Mouse (Mus musculus): Measurements from ENCODE around the gene Rps21.

The Rps21 gene

DNA sequence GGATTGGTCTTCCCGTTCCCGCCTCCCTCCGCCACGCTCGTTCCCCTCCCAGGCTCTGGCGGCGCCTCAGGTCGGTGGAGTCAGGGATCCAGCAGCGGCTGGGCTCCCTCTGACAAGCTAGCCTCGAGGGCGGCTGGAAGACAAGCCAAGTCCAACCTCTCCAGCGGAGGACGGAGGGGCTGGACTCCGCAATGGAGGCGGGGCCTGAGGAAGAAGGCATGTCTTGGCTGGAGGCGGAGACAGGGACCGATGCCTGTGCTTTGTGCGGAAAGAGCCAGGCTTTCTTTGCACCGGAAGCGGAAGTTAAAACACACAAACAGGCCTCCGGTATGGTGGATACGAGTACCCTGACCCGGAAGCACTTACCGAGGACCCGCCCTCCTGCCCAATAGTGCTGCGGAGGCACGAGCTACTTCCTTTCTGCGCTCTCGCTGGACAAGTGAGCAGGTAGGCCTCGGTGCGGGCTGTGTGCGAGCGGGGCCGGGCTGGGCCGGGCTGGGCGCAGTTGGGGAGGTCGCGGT lies at the start of gene Rps21:
TSS of gene Rps21 (plus strand) at position 377 of the 521 bp plus-strand sequence.
- peak; percentile 97 to 98 for DNase-seq (ENCODE audit: low spot score in 2 of 2)

DNA sequence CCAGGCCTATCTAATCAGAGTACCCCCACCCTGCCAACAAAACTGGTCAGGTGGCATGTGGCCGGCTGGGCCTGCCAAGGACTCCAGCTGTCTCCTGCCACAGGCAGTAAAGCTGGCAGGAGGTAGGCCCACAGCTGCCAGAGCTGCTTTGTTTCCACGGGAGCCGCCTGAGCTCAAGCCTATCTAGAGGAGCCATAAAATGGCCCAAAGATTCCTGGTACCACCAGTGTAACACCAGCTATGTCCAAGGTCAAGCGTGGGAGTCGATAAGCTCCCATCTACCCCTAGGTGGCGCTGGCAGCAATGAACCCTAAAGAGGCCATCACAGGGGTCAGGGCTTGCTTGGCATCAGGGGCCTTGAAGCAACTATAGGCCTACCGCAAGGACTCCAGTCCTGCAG lies 49.3 kb upstream of the Rps21 start:
- no peak for DNase-seq (ENCODE audit: low spot score in 2 of 2)

DNA sequence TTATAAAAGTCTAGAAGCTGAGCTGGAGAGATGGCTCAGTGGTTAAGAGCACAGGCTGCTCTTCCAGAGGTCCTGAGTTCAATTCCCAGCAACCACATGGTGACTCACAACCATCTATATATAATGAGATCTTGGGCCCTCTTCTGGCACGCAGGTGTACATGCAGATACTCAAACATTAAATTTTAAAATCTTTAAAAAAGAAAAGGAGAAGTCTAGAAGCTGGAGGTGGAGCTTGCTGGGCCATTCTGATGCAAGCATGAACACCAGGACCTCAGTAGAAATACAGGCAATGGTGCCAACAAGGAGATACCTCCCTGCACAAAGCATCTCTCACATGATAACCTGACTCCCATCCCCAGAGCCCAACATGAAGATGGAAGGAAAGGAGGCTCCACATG lies 48.2 kb upstream of the Rps21 start:
- no peak for DNase-seq (ENCODE audit: low spot score in 2 of 2)

DNA sequence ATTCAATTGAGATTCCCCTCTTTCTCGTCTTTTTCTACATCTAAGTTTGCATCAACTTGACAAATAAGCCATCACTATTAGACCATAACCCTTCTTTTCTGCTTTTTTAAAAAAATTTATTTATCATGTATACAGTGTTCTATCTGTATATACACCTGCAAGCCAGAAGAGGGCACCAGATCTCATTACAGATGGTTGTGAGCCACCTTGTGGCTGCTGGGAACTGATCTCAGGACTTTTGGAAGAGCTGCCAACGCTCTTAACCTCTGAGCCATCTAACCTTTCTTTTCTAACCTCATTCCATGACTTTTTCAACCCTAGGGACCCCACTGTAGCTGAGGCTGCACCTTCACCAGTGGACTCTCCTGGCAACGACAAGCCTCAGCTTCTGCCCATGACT lies 44.9 kb upstream of the Rps21 start:
- no peak for DNase-seq (ENCODE audit: low spot score in 2 of 2)

DNA sequence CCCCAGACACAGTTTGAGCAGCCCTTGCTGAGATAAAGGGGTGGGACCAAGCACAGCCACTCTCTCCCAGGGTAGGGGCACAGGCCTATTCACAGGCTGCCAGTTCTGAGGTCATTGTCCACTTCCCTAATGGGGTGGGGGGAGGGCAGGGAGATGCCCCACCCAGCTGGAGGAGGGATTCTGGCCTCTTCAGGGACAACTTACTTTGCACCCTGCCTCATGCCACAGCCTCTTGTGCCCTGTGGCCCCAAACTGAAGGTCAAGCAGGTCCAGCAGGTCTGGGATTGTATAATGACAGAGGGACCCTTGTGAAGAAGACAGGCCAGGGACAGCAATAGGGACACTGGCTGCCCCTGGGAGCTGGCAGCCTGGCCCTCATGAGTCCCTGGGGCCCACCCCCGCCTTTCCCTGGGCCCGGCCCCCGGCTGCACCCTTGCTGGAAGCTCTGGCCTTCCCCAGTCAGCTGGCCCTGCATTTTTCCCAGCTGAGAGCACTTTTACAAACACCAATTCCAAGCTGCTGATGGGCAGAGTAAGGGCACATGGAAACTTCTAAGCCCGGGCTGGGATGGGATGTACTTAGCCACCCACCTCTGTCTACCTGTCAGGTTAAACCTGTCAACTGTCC lies 42.7 kb upstream of the Rps21 start:
- DNase-seq (ENCODE audit: low spot score in 2 of 2), result no peak

DNA sequence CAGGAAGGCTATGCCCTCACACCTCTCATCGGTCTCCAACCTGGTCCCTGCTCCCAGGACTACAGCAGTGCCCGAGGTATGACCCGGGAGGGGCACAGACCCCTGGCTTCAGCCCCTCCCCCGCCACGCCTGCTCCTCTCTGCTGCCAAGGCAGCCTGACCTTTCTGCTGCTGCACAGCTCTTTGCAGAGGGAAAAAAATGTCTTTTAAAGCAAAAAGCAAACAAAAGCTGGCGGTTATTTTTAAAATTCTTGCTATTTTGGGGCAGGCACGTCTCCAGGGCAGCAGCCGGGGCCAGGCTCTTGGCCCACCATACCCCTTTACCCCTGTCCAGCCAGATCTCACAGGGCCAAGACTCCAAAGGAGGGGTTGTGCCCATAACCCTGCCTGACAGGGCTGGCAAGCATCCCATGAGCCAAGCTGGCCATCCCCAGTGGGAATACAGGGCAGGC lies 42.1 kb upstream of the Rps21 start:
- DNase-seq (ENCODE audit: low spot score in 2 of 2), result no peak

DNA sequence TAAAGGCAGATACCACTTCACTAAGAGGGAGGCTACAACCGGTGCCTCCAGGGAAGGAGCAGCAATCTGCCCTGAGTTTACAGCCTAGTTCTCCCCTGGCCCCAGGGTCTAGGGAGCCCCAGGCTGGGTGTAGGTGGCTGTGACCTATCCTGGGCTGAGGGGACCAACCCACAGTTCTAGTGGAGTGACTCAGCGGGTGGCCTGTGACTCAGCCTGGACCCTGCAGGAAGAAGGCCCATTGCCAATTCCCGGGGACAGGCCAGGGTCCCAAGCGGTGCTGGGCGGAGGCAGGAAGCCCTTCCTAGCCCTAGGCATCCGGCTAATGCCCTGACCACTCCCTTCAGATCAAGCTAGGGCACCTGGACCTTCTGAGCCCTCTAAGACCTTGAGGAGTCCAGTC lies 41.2 kb upstream of the Rps21 start:
- DNase-seq (ENCODE audit: low spot score in 2 of 2), result no peak

DNA sequence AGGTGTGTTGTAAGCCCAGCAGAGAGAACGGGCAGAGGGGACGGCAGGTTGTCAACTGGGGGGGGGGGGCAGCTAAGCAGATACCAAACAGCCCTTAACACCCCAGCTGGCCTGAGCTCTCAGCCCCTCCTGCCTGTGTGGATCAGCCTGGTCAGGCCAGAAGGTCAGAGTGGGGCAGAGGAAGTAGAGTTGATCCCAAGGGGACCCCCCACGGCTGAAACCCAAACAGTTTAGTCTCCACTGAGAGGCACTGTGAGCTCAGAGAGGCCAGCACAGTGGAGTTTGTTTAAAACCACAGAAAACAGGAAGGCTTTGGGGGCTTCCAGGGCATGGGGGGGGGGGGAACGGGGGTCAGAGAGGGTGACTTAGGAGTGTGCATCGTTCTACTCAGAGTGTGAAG lies 40.3 kb upstream of the Rps21 start:
- DNase-seq (ENCODE audit: low spot score in 2 of 2), result no peak

DNA sequence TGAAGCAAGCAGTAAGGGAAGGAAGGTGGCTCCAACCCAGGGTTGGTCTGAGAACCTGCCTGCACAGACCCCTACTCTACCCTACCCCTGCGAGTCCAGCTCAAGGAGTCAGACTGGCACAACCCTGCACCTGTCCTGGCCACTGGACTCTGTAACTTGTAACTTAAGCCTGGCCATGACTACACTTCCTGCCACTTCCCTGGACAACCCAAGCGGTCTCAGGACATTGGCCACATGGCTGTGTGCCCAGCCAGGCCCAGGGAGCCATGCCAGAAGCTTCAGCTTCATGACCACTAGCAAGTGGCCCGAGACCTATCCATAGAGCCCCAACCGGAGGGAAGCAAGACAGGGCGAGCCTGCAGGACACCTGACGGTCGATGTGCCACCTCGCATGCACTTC lies 39.6 kb upstream of the Rps21 start:
- DNase-seq (ENCODE audit: low spot score in 2 of 2), result no peak

DNA sequence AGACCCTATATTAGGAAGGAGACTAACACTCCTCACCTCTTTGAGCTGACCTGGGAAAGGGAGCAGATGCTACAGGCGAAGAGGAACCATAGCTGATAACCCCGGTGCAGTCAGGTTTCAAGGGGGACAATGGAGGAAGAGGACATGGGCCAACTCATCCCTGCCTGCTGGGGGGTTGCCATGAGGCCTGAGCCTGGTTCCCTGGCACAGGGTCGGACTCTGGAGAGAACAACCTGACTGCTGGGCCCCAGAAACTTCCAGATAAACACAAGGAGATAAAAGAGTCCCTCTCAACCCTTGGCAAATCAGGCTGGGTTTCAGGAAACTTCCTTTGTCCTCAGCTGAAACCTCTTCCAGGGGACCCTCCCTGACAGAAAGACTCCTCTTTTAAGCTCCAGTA lies 38.9 kb upstream of the Rps21 start:
- DNase-seq (ENCODE audit: low spot score in 2 of 2), result no peak

DNA sequence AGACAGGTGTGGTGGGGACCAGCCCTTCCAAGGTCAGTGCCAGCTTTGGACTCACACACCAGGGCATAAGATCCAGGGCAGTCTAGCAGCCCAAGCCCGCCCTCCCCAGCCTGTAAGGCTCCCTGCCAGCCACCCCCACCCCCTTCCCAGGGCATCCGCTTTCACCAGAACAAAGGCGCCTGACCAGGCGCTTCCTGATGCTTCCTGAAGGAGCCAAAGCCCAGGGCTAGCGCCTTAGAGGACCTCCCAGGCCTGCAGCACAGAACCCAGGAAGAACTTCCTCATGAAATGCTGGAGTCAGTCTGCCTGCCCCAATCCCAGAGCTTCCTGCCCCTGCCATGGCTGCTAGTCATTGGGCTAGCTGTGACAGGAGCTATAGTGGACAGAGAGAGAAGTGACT lies 38.5 kb upstream of the Rps21 start:
- DNase-seq (ENCODE audit: low spot score in 2 of 2), result no peak

DNA sequence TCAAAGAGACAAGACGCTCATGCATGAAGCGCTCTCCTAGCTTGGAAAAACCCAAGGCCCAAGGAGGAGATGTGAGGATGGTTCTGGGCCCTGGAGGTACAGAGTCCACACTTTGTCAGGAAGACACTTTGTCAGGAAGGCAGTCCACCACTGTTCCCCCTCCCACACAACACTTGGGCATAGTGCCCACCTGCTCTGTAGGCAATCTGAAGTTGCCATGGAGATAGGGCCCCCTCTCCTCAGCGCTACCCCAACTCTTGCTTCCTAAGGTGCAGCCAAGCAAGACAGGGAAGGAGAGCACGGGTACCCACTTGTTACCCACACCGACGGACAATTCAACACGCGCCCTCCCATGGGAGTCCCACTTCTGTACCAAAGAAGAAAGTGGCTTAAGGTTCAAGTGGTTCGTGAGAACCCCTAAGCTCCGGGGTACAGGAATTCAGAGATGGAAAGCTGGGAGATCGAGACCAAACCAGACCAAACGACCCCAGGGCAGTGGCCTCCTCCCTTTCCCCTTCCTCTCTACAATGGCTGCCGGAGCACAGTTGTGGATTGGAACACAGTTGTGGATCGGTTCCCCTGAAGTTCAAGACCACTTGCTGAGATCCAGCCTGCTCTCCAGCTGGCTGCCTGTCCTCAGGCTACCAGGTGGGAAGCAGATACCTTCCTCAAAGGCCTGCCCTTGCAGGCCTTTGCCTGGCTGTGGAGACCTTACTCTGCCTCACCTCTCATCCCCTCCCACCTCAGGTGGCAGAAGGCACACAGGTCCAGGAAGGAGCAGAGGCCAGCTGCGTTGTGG lies 37.8 kb upstream of the Rps21 start:
- DNase-seq (ENCODE audit: low spot score in 2 of 2), result no peak

DNA sequence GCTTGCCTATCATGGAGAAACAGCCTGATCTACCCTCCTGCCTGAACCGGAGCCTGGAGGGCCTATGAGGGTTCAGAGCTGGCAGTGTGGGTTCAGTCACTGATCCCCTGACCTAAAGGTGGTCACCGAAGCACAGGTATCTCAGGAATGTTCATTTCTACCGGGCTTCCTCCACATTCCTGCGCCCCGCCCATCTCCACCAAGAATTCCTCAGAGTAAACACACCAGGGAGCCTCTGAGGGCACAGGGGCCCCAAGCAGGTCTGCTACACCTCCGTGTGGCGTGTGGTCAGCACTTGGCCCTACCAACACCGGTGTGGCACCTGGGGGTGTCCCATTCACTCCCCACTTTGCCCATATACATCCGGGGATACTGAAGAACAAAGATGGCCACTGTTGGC lies 37.0 kb upstream of the Rps21 start:
- no peak for DNase-seq (ENCODE audit: low spot score in 2 of 2)

DNA sequence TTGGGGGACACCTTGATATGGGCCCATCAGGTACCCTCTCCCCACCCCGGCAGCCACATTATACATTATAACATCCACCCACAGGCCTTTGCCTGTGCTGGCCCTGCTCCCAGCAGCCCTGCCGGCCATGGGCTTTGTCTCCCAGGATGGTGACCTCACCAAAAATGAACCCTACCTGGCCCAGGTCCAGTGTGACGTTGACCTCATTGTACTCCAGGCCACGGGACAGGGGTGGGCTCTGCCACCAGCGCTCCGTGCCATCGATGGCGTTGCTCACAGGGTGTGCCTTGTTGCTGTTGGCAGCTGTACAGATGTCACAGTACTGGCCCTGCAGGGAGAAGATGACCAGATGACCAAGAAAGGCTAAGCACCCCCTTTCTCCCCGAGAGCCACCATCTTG lies 36.1 kb upstream of the Rps21 start:
- DNase-seq (ENCODE audit: low spot score in 2 of 2), result no peak

DNA sequence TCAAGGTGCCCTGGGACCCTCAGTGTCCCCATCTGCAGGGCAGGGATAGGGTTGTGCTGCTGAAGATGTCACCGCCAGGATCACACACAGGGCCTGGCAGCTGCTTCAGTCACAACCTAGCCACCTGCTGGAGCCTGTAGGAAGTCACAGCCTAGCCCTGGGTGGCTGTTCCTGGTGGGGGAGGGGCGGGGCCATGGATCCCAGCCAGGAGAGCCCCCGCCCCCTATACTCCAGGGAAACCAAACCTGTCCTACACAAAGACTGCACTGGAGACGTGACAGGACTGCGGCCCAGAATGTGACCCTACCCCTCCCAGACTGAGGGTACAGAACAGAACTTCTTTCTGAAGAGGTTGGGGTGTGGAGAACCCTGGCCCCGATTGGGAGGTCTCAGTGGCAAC lies 34.9 kb upstream of the Rps21 start:
- peak in 1 of 2 experiments; percentile 52 for DNase-seq (ENCODE audit: low spot score in 2 of 2)

DNA sequence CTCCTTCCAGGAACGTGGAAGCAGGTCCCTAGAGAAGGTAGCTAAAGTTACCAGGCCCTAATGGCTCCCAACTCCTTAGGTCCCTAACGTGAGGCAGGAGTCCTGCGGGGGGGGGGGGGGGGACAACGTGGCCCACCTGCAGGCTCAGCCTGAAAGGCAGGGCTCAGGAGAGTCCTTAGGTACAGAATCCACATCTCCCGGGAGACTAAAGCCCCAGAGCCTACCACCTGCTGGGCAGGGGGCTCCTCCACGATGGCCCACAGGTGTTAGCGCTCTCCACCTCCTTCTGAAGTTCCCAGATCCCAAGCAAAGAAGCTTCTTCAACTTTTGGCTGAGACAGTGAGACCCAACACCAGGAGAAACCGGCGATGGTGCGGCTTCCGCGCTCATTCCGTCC lies 32.5 kb upstream of the Rps21 start:
- no peak for DNase-seq (ENCODE audit: low spot score in 2 of 2)

DNA sequence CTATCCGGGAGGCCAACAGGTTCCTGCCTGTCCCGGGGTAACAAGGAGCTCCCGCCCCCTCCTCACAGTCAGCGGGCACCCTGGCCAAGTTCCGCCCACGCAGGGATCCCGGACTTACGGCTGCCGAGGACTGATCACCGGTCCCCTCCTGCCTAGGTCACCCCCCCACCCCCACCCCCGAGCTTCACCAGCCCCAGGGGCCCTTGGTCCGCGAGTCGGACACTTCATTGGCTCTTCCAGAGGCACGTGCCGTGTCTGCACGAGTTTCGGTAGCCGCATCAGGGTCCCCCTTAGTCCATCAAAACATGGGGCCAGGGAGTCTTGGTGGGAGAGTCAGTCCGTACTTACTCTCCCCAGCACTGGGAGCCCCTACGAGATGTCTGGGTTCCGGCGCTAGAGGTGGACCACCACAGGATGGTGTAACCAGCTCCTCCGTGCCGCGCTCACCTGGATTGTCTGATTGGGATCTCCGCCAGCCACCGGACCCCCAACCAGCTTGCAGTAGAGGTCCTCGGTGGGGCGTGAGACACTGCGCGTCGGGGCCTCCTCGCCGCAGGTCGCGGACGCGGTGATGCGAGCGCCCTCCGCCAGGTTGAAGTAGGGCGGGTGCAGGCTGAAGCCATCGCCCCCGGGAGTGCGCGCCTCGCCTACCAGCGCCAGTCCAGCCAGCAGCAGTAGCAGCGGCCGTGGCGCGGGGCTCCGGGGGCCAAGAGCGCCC lies 32.0 kb upstream of the Rps21 start:
- DNase-seq (ENCODE audit: low spot score in 2 of 2), result peak in 1 of 2 experiments; percentile 38

DNA sequence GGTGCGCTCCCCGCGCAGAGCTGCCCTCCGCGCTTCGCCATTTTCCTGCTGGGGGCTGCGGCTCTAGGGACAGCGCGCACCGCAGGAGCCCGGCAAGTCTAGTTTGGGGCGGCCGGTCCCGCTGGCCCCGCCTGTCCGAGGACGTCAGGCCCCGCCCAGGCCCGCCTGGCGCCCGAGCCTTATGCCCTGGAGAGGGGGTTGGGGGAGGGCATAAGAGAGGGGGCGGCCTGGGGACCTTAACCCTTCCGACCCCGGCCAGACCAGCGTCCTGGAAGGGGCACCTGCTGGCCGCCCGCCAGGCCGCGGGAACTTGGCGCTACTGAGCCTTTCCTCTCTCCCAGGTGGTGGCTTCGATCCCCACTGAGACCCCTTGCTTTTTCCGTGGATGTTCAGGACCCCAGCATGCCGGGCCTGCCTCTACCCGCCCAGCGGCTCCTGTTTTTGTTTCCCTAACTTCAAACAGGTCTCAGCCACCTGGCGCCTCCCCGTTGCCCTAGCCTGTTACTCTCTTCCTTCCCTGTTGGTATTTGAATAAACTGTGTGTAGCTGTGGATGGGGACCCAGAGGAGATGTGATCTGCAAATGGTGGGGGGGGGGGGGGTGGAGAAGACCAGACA lies 31.3 kb upstream of the Rps21 start, which contains the start of gene Lama5:
TSS of gene Lama5 (minus strand) at position 98 of the 617 bp plus-strand sequence.
- DNase-seq (ENCODE audit: low spot score in 2 of 2), result peak; percentile 74 to 83

DNA sequence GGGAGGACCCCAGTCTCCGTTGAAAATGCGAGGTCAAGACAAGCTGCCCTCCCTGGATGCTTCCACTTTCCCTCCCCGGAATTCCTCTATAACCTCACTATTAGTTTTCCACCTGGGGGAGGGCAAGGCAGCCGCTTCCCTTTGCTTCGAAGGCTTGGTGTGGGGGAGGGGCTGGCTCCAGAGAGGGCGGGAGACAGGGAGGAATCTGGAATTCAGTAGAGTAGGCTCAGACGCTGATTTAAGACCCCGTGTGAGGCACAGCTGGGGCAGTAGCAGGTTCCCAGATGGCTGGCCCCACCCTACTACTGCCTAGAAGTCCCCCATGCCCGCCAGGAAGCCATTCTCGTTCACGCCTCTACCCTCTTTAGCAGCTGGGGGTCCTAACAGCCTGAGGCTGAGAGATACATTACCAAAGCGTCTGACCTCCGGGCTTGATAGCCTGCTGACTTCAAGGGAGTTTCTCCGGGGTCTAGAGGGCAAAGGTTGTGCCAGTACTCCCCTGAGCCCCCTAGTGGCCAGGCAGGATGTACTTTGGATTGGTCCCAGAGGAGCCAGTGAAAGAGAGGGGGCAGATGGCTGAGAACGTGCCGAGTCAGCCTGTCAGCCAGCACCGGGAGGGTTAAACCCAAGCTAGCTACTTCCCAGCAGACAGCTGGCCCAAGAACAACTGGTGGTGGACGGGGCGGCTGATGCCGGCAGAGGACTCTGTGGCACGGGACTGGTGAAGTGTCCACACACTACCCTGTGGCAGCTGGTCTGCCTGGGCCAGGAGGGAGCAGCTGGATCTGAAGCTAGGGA lies 29.7 kb upstream of the Rps21 start:
- no peak for DNase-seq (ENCODE audit: low spot score in 2 of 2)

DNA sequence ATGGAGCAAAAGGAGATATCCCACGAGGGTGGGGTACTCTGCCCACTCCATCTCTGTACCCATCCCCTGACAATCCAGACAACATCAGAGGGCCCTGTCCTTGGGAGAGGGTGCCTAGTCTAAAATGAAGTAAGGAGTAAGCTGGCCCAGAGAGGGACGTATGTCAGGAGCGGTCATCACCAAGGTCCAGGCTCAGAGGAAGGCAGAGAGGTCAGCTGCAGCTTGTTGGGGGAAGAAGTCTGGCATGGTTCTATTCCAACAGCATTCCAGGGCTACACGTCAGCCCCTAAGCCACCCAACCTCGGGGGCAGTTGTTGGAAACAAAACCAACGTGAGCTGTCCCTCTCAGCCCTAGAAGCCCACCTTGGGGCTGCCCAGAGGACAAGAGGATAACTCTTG lies 29.1 kb upstream of the Rps21 start:
- no peak for DNase-seq (ENCODE audit: low spot score in 2 of 2)

DNA sequence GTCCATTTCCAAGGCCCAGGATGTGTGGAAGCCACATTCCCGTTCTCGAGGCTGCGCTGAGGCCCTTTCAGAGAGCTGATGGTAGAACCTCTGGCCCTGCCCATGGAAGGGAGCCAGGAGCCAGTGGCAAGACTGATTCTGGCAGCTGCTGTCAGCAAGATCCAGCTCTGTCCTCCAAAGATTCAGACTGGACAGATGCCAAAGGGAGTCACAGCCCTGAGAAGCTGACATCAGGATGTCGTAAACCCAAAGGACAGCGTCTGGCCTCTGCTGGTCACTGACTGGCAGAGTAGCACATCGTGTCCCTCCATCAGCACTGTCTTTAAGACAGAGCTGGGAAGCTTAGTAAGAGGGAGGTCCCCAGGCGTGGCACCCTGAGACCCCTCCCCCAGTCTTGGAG lies 28.6 kb upstream of the Rps21 start:
- DNase-seq (ENCODE audit: low spot score in 2 of 2), result no peak

Measured in urinary bladder, postnatal 4 days (tissue).